Mouse (Mus musculus): ENCODE measurements around the gene Capns2. TPM values are rescaled to one million over a fixed set of nuclear protein-coding genes. Genes with fewer than 3 reads are reported as not detected.

Gene Capns2
- polyA plus RNA-seq, 1 experiment: 0.49 TPM

DNA sequence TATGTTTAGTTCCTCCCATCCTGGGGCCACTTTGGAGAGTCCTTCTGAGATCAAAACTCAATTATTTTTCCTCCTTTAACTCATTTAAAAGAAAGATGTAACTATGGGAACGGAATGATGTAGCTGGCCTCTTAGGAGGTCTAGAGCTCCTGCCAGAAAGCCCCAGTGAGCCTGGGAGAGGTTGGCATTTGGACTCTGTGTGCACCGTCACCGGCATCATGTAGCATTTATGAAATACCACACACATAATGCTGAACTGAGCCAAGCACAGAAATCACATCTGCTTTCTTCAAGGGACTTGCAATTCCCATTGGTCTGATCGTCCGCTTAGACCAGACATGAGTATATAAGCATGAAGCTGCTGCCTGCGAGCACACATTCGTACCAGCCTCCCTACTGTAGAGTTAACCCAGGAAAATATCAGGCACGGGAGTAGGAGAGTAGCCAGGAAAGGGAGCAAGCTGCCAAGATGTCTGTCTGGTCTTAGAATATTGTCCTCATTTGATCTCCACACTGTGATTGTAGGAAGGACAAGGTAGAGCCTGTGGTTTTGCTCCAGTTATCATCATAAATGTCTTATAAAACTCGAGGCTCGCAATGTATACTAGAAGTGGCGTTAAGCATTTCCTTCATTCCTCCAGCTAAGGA lies 2.4 kb downstream of the Capns2 start:
- TF ChIP-seq POLR2A (IDR thresholded peaks at IDR 0.05; ENCODE audit: low read depth, low read length): no peak
- no peak for TF ChIP-seq CTCF (IDR thresholded peaks at IDR 0.05; ENCODE audit: extremely low read depth, insufficient read depth, insufficient read length, insufficient replicate concordance)
- WGBS: 90% methylated on average over 11 of the region's 11 CpGs
- Histone ChIP-seq H3K27ac (ENCODE audit: insufficient read depth, low read length) (no peak overlapping the region), H3K27me3 (ENCODE audit: control insufficient read depth, insufficient read depth, low read length) (no peaks in the 10 kb centered on the region), H3K36me3 (ENCODE audit: control insufficient read depth, insufficient read depth, low read length) (no peaks in the 10 kb centered on the region), H3K4me3 (ENCODE audit: extremely low read depth, insufficient read depth, insufficient read length) (no peak overlapping the region), H3K4me1 (ENCODE audit: control insufficient read depth, insufficient read depth, insufficient read length) (no peaks in the 10 kb centered on the region)
- DNase-seq (ENCODE audit: low read depth in 1 of 2, low spot score in 2 of 2): no peak

DNA sequence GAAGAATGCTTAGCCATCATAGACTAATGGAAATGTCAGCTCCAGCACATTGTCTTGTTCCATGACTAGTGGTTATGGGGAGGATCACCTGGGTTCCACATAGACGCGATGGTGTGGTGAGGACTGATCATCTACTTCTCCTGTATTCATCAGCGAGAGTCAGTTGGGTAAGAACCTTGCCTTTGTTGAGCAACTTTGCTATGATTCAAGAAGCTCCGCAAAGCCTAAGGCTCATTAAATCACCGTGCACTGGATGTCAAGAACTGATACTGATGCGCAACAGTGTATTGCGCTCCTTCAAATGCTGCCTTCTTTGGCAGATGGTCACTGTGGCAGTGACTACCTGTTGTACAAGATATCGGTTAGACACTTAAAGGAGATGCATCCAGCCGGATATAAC lies 5.3 kb downstream of the Capns2 start:
- H3K27me3 ChIP-seq (ENCODE audit: control insufficient read depth, insufficient read depth, low read length): no peaks in the 10 kb centered on the region
- H3K36me3 ChIP-seq (ENCODE audit: control insufficient read depth, insufficient read depth, low read length): no peaks in the 10 kb centered on the region
- 93% methylated on average over 9 of the region's 9 CpGs for WGBS
- TF ChIP-seq POLR2A (IDR thresholded peaks at IDR 0.05; ENCODE audit: low read depth, low read length) (no peak), CTCF (IDR thresholded peaks at IDR 0.05; ENCODE audit: extremely low read depth, insufficient read depth, insufficient read length, insufficient replicate concordance) (no peak)
- H3K27ac ChIP-seq (ENCODE audit: insufficient read depth, low read length): no peak overlapping the region
- no peak for DNase-seq (ENCODE audit: low read depth in 1 of 2, low spot score in 2 of 2)
- H3K4me3 ChIP-seq (ENCODE audit: extremely low read depth, insufficient read depth, insufficient read length): no peak overlapping the region
- H3K4me1 ChIP-seq (ENCODE audit: control insufficient read depth, insufficient read depth, insufficient read length): no peaks in the 10 kb centered on the region

DNA sequence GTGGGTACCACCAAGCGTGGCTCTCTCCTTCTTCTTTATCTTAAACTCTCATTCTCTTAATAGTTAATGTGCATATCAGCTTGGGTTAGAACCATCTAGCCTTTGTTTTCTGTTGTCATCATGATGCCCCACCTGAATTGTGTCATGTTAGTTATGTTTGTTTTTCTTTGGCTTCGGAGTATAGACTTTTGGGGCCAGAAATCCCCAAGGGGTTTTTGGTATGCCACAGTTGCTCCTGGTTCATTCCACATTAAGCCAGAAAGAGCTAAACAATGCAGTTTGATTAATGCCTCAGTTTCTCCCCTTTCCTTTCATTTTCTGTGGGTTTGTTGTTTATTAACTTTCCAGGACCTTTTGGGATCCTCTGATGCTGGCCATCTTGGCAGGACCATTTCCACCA lies 7.2 kb downstream of the Capns2 start:
- no peak for DNase-seq (ENCODE audit: low read depth in 1 of 2, low spot score in 2 of 2)
- TF ChIP-seq POLR2A (IDR thresholded peaks at IDR 0.05; ENCODE audit: low read depth, low read length) (no peak), CTCF (IDR thresholded peaks at IDR 0.05; ENCODE audit: extremely low read depth, insufficient read depth, insufficient read length, insufficient replicate concordance) (no peak)
- no peaks in the 10 kb centered on the region for H3K4me1 ChIP-seq (ENCODE audit: control insufficient read depth, insufficient read depth, insufficient read length)
- H3K27me3 ChIP-seq (ENCODE audit: control insufficient read depth, insufficient read depth, low read length): no peaks in the 10 kb centered on the region
- H3K27ac ChIP-seq (ENCODE audit: insufficient read depth, low read length): no peak overlapping the region
- WGBS: 90% methylated on average over 2 of the region's 2 CpGs
- no peak overlapping the region for H3K4me3 ChIP-seq (ENCODE audit: extremely low read depth, insufficient read depth, insufficient read length)
- H3K36me3 ChIP-seq (ENCODE audit: control insufficient read depth, insufficient read depth, low read length): no peaks in the 10 kb centered on the region

DNA sequence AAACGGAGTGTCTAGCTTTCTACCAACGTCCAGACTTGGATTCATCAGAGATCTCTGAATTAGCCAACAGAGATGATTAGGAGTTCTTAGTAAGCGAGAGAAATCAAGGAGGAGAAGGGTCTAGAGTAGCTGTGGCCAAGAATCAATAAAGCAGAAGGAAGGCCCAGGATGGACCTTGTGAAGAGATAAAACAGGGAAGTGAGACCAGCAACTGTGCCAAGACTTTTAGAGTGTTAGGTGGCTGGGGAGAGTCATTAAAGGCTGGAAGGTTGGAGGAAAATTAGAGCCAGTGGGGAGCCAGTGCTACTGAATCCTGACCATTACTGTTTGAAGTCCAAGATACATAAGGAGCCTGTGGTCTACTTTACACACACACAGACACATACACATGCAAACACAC lies 10.3 kb downstream of the Capns2 start:
- WGBS: 80% methylated on average over 3 of the region's 3 CpGs
- TF ChIP-seq POLR2A (IDR thresholded peaks at IDR 0.05; ENCODE audit: low read depth, low read length) (no peak), CTCF (IDR thresholded peaks at IDR 0.05; ENCODE audit: extremely low read depth, insufficient read depth, insufficient read length, insufficient replicate concordance) (no peak)
- no peak overlapping the region for H3K27ac ChIP-seq (ENCODE audit: insufficient read depth, low read length)

DNA sequence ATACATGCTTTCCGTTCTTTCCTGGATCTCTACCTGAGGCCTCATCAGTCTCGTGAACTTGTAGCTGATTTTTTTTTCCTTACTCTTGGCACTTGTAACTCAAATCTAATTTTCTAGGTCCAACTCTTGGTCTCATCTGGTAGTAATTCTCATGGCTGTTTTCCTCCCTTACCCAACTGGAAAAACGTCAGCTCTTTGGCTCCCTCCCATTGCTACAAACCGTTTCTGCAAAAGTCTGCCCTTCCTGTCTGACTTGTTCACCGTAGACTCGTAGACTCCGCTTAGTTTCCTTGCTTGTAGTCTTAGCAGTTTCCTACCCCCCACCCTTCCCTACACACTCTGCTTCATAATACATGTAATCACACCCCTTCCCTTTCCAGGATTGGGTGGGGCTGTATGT lies 12.2 kb downstream of the Capns2 start:
- no peak for DNase-seq (ENCODE audit: low read depth in 1 of 2, low spot score in 2 of 2)
- no peak overlapping the region for H3K27ac ChIP-seq (ENCODE audit: insufficient read depth, low read length)
- no peak overlapping the region for H3K4me3 ChIP-seq (ENCODE audit: extremely low read depth, insufficient read depth, insufficient read length)
- WGBS: 88% methylated on average over 7 of the region's 7 CpGs
- H3K4me1 ChIP-seq (ENCODE audit: control insufficient read depth, insufficient read depth, insufficient read length): no peaks in the 10 kb centered on the region
- no peaks in the 10 kb centered on the region for H3K36me3 ChIP-seq (ENCODE audit: control insufficient read depth, insufficient read depth, low read length)
- TF ChIP-seq CTCF (IDR thresholded peaks at IDR 0.05; ENCODE audit: extremely low read depth, insufficient read depth, insufficient read length, insufficient replicate concordance) (no peak), POLR2A (IDR thresholded peaks at IDR 0.05; ENCODE audit: low read depth, low read length) (no peak)
- no peaks in the 10 kb centered on the region for H3K27me3 ChIP-seq (ENCODE audit: control insufficient read depth, insufficient read depth, low read length)

More for the DNA sequence above, 10.3 kb downstream of the Capns2 start:
- no peak for DNase-seq (ENCODE audit: low read depth in 1 of 2, low spot score in 2 of 2)
- H3K36me3 ChIP-seq (ENCODE audit: control insufficient read depth, insufficient read depth, low read length): no peaks in the 10 kb centered on the region
- H3K4me1 ChIP-seq (ENCODE audit: control insufficient read depth, insufficient read depth, insufficient read length): no peaks in the 10 kb centered on the region
- no peak overlapping the region for H3K4me3 ChIP-seq (ENCODE audit: extremely low read depth, insufficient read depth, insufficient read length)
- H3K27me3 ChIP-seq (ENCODE audit: control insufficient read depth, insufficient read depth, low read length): no peaks in the 10 kb centered on the region

DNA sequence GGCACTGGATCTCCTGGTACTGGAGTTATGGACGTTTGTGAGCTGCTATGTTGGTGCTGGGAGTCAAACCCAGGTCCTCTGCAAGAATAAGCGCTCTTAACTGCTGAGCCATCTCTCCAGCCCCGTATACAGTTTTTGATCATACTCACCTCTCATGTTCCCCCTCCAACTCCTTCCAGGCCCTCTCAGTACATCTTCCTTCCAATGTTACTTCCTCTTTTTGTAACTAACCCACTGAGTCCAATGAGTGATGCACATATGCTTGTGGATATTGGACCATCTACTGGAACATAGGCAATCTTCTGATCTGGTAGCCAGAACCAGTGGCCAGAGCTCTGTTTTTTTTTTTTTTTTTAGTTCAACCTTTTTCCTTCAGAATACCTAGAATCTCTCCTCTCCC lies 14.9 kb downstream of the Capns2 start:
- TF ChIP-seq POLR2A (IDR thresholded peaks at IDR 0.05; ENCODE audit: low read depth, low read length): no peak
- no peak for TF ChIP-seq CTCF (IDR thresholded peaks at IDR 0.05; ENCODE audit: extremely low read depth, insufficient read depth, insufficient read length, insufficient replicate concordance)
- WGBS: 71% methylated on average over 3 of the region's 3 CpGs
- Histone ChIP-seq H3K27me3 (ENCODE audit: control insufficient read depth, insufficient read depth, low read length) (no peaks in the 10 kb centered on the region), H3K27ac (ENCODE audit: insufficient read depth, low read length) (no peak overlapping the region), H3K4me1 (ENCODE audit: control insufficient read depth, insufficient read depth, insufficient read length) (no peaks in the 10 kb centered on the region), H3K4me3 (ENCODE audit: extremely low read depth, insufficient read depth, insufficient read length) (no peak overlapping the region), H3K36me3 (ENCODE audit: control insufficient read depth, insufficient read depth, low read length) (no peaks in the 10 kb centered on the region)
- DNase-seq (ENCODE audit: low read depth in 1 of 2, low spot score in 2 of 2): no peak

DNA sequence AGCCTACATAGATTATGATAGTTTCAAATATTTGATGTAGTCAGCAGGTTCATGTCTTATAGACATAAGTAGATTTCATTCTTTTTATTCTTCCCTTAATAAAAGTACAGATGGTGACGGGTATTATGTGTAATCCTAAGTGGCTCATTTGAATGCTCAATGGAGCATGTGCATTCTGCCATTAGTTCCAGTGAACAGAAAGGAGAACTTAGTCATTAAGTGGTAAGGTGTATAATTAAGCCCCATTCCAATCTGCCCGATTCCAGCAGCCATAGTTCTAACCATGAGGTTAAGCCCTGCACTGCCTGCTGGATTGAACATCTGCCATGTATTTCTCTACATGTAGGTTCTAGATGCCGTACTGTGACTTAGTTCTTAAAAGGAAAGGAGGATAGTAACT lies 20.6 kb downstream of the Capns2 start:
- H3K36me3 ChIP-seq (ENCODE audit: control insufficient read depth, insufficient read depth, low read length): no peaks in the 10 kb centered on the region
- 86% methylated on average over 3 of the region's 3 CpGs for whole genome bisulfite sequencing
- no peak overlapping the region for H3K4me3 ChIP-seq (ENCODE audit: extremely low read depth, insufficient read depth, insufficient read length)

More for the DNA sequence above, 20.6 kb downstream of the Capns2 start:
- H3K4me1 ChIP-seq (ENCODE audit: control insufficient read depth, insufficient read depth, insufficient read length): no peaks in the 10 kb centered on the region
- TF ChIP-seq CTCF (IDR thresholded peaks at IDR 0.05; ENCODE audit: extremely low read depth, insufficient read depth, insufficient read length, insufficient replicate concordance): no peak
- no peaks in the 10 kb centered on the region for H3K27me3 ChIP-seq (ENCODE audit: control insufficient read depth, insufficient read depth, low read length)
- no peak for DNase-seq (ENCODE audit: low read depth in 1 of 2, low spot score in 2 of 2)
- H3K27ac ChIP-seq (ENCODE audit: insufficient read depth, low read length): no peak overlapping the region

All from spleen, adult 2 months (tissue).